Mouse (Mus musculus): ENCODE results near the gene Mcrip2. TPM values are rescaled to one million over a fixed set of nuclear protein-coding genes. Genes with fewer than 3 reads are reported as not detected.

Mcrip2 gene
- polyA plus RNA-seq, 2 experiments, result 22.1 to 44.9 TPM

DNA sequence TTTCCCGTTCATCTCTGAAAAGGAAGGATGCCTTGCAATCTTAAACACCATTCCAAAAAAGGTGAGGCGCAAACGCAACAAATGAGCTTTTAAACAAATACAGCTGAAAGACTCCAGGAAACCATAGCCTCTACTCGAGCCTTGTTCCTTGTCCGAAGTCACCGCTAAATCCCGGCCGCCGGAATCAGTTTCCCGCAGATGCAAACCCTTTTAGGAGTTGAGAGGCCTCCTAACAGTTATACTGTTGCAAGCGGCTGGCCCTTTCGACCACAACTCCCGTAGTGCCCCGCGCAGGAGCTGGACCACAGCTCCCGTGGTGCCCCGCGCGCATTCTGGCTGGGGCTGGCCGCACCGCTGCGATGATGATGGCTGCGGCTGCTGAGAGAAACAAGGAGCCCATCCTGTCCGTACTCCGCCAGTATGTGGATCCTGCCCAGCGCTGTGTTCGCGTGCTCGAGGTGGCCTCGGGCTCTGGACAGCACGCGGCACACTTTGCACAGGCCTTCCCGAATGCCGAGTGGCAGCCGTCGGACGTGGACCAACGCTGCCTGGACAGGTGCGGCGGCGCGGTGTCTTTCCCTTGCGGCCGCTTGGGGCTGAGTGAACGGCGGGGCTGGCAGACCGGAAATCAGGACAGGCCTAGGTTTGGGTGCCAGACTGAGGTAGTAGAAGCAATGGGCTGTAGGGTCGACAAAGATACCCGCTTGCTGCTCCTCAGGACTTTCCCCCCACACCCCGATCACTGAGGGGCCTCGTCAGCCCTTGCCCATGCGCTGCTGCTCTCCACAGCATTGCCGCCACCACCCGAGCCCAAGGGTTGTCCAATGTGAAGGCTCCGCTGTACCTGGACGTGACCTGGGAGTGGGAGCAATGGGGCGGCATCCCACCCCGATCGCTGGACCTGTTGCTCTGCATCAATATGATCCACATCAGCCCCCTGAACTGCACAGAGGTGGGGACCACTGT lies 6.9 kb upstream of the Mcrip2 start:
- Histone ChIP-seq H3K36me3 (replicated peaks; ENCODE audit: control insufficient read depth, insufficient read depth, low read depth) (peaks cover 3% of the 10 kb centered on the region; the same call in 1 of the 2 replicates), H3K4me2 (ENCODE audit: low read depth) (peak overlapping the region; percentile 94), H3K9me3 (ENCODE audit: control insufficient read depth, low read length) (no peaks in the 10 kb centered on the region), H3K9ac (replicated peaks) (peak overlapping the region; percentile 75), H3K4me3 (ENCODE audit: insufficient read depth in 1 of 2, low read depth in 2 of 2, low read length in 2 of 2) (peak overlapping the region; percentile 91 to 93), H3K27me3 (ENCODE audit: control insufficient read depth, insufficient read depth, low read length) (no peaks in the 10 kb centered on the region), H3K4me1 (replicated peaks; ENCODE audit: control insufficient read depth in 2 of 2, insufficient read depth in 2 of 2, low read length in 1 of 2) (peaks cover 4 to 13% of the 10 kb centered on the region in 2 experiments), H3K27ac (peak overlapping the region; percentile 86)
- TF ChIP-seq CTCF (IDR thresholded peaks at IDR 0.05; ENCODE audit: low read depth), result peak; percentile 61
- no peak for TF ChIP-seq EP300 (IDR thresholded peaks at IDR 0.05; ENCODE audit: low read depth)
- DNase-seq (ENCODE audit: low read depth in 3 of 3, low spot score in 3 of 3) (peak; percentile 68 to 73 (median 72)), ATAC-seq (ENCODE audit: insufficient read depth) (peak; percentile 86)
- under 1% methylated on average over 59 of the region's 59 CpGs for WGBS (ENCODE audit: insufficient replicate concordance)

DNA sequence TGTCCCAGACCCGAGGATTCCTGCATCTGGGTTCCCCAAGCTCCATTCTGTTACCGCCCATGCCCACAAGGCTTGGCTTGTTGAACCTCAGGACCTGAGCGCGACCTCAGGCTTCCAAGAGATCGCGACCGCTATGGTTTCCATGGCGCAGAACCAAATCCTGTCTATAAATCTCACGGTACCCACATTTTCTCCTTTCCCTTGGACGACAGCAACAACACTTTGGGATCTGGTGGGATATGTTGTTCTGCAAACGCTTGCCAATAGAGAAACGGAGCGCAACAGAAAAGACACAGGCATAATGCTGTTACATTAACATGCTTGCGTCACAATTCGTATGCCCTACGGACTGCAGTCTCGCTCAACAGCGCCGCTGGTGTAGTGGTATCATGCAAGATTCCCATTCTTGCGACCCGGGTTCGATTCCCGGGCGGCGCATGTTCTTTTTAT lies 6.2 kb upstream of the Mcrip2 start, which contains the start of gene Mettl26:
TSS of gene Mettl26 (plus strand) at position 354 of the 450 bp plus-strand sequence.
- no peaks in the 10 kb centered on the region for H3K9me3 ChIP-seq (ENCODE audit: control insufficient read depth, low read length)
- DNase-seq (ENCODE audit: low read depth in 3 of 3, low spot score in 3 of 3) (peak; percentile 77), ATAC-seq (ENCODE audit: insufficient read depth) (peak; percentile 79)
- peak within 1 kb of the TSS; percentile 94 for H3K4me2 ChIP-seq (ENCODE audit: low read depth)
- TF ChIP-seq EP300 (IDR thresholded peaks at IDR 0.05; ENCODE audit: low read depth) (no peak), CTCF (IDR thresholded peaks at IDR 0.05; ENCODE audit: low read depth) (0 out of 2 replicates have a peak, but pooled peaks have one; percentile 39)
- peaks cover 3% of the 10 kb centered on the region; the same call in 1 of the 2 replicates for H3K36me3 ChIP-seq (replicated peaks; ENCODE audit: control insufficient read depth, insufficient read depth, low read depth)
- peak within 1 kb of the TSS; percentile 75 for H3K9ac ChIP-seq (replicated peaks)
- peaks cover 4 to 13% of the 10 kb centered on the region in 2 experiments for H3K4me1 ChIP-seq (replicated peaks; ENCODE audit: control insufficient read depth in 2 of 2, insufficient read depth in 2 of 2, low read length in 1 of 2)
- H3K4me3 ChIP-seq (ENCODE audit: insufficient read depth in 1 of 2, low read depth in 2 of 2, low read length in 2 of 2), result peak within 1 kb of the TSS; percentile 91 to 93
- H3K27me3 ChIP-seq (ENCODE audit: control insufficient read depth, insufficient read depth, low read length), result no peaks in the 10 kb centered on the region
- under 1% methylated on average over 25 of the region's 25 CpGs for WGBS (ENCODE audit: insufficient replicate concordance)
- peak within 1 kb of the TSS; percentile 86 for H3K27ac ChIP-seq

DNA sequence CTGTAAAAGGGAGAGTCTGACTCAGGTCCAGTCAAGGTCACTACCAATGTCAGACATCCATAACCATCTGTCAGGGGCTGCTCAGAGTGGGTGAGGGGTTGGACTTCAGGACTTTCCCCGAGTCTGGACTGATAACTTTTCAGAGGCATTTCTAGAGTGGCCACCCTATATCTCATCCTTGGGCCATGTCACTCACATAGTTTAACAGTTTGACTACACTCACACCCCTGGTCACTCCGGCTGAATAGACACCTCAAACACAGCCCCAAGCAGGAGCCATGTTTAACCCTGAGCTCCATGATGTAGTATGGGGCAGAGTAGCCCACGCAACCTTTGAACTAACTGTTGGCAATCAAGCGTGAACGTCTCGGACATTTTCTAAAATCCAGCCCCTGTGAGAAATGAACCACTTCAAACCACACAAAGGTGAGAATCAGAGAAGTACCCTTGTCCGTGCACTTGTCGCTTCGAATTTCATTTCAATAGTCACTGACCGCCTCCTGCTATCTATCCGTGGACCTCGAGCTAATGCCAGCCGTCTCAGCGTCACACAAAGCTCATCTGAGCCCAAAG lies 5.7 kb upstream of the Mcrip2 start:
- peak overlapping the region; percentile 91 to 93 for H3K4me3 ChIP-seq (ENCODE audit: insufficient read depth in 1 of 2, low read depth in 2 of 2, low read length in 2 of 2)
- peaks cover 4 to 13% of the 10 kb centered on the region in 2 experiments for H3K4me1 ChIP-seq (replicated peaks; ENCODE audit: control insufficient read depth in 2 of 2, insufficient read depth in 2 of 2, low read length in 1 of 2)
- H3K9me3 ChIP-seq (ENCODE audit: control insufficient read depth, low read length), result no peaks in the 10 kb centered on the region
- TF ChIP-seq EP300 (IDR thresholded peaks at IDR 0.05; ENCODE audit: low read depth) (no peak), CTCF (IDR thresholded peaks at IDR 0.05; ENCODE audit: low read depth) (no peak)
- peak overlapping the region; percentile 56 for H3K27ac ChIP-seq
- H3K27me3 ChIP-seq (ENCODE audit: control insufficient read depth, insufficient read depth, low read length), result no peaks in the 10 kb centered on the region
- H3K36me3 ChIP-seq (replicated peaks; ENCODE audit: control insufficient read depth, insufficient read depth, low read depth), result peaks cover 3% of the 10 kb centered on the region; the same call in 1 of the 2 replicates
- peak overlapping the region; percentile 94 for H3K4me2 ChIP-seq (ENCODE audit: low read depth)
- peak overlapping the region; percentile 56 for H3K9ac ChIP-seq (replicated peaks)
- WGBS (ENCODE audit: insufficient replicate concordance), result 9% methylated on average over 14 of the region's 14 CpGs
- ATAC-seq (ENCODE audit: insufficient read depth) (no peak), DNase-seq (ENCODE audit: low read depth in 3 of 3, low spot score in 3 of 3) (no peak)

DNA sequence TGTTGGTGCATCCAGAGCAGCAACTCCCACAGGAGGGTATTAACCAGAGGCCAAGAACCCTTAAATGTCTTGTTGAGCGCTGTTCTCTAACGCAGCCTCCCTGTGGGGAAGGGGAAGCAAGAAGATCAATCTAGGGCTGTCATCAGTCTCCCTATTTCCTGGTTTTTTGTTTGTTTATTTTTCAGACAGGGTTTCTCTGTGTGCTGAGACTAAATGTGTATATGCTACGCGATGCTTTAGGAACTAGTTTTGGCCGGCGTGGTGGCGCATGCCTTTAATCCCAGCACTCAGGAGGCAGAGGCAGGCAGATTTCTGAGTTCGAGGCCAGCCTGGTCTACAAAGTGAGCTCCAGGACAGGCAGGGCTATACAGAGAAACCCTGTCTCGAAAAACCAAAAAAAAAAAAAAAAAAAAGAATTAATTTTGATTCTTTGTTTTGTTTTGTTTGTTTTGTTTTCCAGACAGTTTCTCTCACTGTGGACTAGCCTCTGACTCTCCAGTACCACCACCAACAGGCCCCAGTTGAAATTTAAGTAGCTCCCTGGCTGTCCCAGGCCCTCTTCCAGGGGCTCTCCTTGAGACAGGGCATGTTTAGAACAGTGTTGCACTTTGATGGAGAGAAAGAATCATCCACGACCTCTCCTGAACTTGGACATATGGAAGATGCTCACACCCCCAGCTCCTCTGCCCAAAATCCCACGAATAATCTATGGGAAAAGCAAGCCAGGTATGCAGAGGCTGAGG lies 5.0 kb upstream of the Mcrip2 start:
- H3K27me3 ChIP-seq (ENCODE audit: control insufficient read depth, insufficient read depth, low read length), result no peaks in the 10 kb centered on the region
- peak overlapping the region; percentile 94 for H3K4me2 ChIP-seq (ENCODE audit: low read depth)
- H3K9ac ChIP-seq (replicated peaks), result no peak overlapping the region; the same call in 1 of the 2 replicates
- H3K4me3 ChIP-seq (ENCODE audit: insufficient read depth in 1 of 2, low read depth in 2 of 2, low read length in 2 of 2), result peak overlapping the region; percentile 91 to 93; a peak in 3 of 4 replicates
- DNase-seq (ENCODE audit: low read depth in 3 of 3, low spot score in 3 of 3), result no peak
- no peaks in the 10 kb centered on the region for H3K9me3 ChIP-seq (ENCODE audit: control insufficient read depth, low read length)
- ATAC-seq (ENCODE audit: insufficient read depth), result no peak
- 66% methylated on average over 11 of the region's 11 CpGs for WGBS (ENCODE audit: insufficient replicate concordance)
- no peak for TF ChIP-seq EP300 (IDR thresholded peaks at IDR 0.05; ENCODE audit: low read depth)
- TF ChIP-seq CTCF (IDR thresholded peaks at IDR 0.05; ENCODE audit: low read depth), result no peak
- H3K27ac ChIP-seq, result no peak overlapping the region
- H3K4me1 ChIP-seq (replicated peaks; ENCODE audit: control insufficient read depth in 2 of 2, insufficient read depth in 2 of 2, low read length in 1 of 2), result peaks cover 4 to 16% of the 10 kb centered on the region in 2 experiments
- H3K36me3 ChIP-seq (replicated peaks; ENCODE audit: control insufficient read depth, insufficient read depth, low read depth), result peaks cover 3% of the 10 kb centered on the region; the same call in 1 of the 2 replicates

All from liver, embryonic 14.5 days (tissue).